Mouse (Mus musculus): Measurements from ENCODE around the gene Iqsec1. TPM values are rescaled to one million over a fixed set of nuclear protein-coding genes. Genes with fewer than 3 reads are reported as not detected.

The Iqsec1 gene
- polyA plus RNA-seq, 1 experiment from 2014 or later: 15.0 TPM

DNA sequence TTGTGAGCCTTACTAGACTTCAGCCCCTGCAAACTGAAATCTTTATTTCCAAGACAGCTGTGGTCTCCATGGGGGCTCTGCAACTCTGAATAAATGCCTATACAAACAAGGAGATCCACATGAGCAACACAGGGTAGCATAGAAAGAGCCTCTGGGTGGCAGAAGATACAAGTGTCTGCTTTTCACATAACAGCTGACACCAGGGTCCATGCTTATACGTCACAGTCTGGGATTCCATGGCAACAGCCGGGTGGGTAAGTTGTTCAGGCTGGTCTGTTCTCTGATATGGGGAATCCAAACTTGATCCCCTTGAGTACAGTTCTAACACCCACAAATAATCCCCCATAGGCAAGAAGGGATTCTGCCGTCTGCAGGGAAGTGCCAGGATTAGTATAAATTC, 108.1 kb downstream of the Iqsec1 start:
- Histone ChIP-seq H3K27ac (no peak overlapping the region), H3K4me3 (replicated peaks) (no peak overlapping the region), H3K36me3 (replicated peaks) (no peaks in the 10 kb centered on the region), H3K9me3 (no peaks in the 10 kb centered on the region), H3K9ac (no peak overlapping the region), H3K4me1 (peaks cover 12% of the 10 kb centered on the region), H3K27me3 (no peaks in the 10 kb centered on the region), H3K4me2 (no peak overlapping the region)
- ATAC-seq (ENCODE audit: low FRiP score): 0 out of 2 replicates have a peak, but pooled peaks have one; percentile 14
- WGBS: 65% methylated on average over 3 of the region's 3 CpGs

DNA sequence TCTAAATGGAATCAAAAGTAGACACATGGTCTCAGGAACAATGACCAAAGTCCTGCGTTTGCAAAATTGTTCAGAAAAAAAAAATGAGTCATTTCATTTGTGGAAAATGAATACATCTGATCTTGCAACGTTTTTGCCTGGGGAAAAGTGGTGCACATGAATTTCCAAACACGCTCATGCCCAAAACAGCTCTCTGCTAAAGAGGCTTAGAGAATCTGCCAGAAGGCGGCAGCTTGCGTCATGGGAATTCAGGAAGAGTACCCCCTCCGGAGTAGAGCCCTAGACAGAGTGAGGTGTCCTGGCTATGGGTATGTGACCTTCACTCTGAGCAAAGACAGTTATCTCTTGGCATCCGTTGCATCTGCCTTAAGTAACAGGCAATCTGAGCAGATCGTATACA, 116.9 kb downstream of the Iqsec1 start:
- H3K36me3 ChIP-seq (replicated peaks): no peaks in the 10 kb centered on the region
- H3K9me3 ChIP-seq: no peaks in the 10 kb centered on the region
- H3K9ac ChIP-seq: no peak overlapping the region
- H3K4me1 ChIP-seq: peaks cover 6% of the 10 kb centered on the region; the same call in 1 of the 2 replicates
- H3K4me3 ChIP-seq (replicated peaks): no peak overlapping the region
- H3K27ac ChIP-seq: no peak overlapping the region
- ATAC-seq (ENCODE audit: low FRiP score): no peak
- 84% methylated on average over 8 of the region's 8 CpGs for WGBS
- no peaks in the 10 kb centered on the region for H3K27me3 ChIP-seq
- H3K4me2 ChIP-seq: no peak overlapping the region

DNA sequence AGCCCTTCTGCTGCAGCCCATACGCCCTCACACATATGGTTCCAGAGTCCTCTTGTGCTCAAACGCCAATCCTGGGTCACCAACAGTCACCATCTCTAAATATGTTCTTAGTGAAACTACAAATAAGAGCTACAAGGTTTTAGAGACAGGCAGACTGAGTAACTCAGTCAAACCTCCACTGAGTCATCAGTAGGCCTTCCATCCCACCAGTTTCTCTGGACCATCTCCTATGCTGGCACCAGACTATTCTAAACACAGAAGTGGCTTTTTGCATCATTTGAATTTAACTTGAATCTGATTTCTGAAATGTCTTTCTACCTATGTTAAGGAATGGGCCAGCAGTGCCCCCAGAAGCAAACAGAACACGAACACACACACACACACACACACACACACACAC, 120.5 kb downstream of the Iqsec1 start:
- no peaks in the 10 kb centered on the region for H3K27me3 ChIP-seq
- H3K4me2 ChIP-seq: no peak overlapping the region
- no peak overlapping the region for H3K9ac ChIP-seq
- no peak overlapping the region for H3K4me3 ChIP-seq (replicated peaks)
- peaks cover 6% of the 10 kb centered on the region; the same call in 1 of the 2 replicates for H3K4me1 ChIP-seq
- no peaks in the 10 kb centered on the region for H3K9me3 ChIP-seq
- no peaks in the 10 kb centered on the region for H3K36me3 ChIP-seq (replicated peaks)
- H3K27ac ChIP-seq: no peak overlapping the region
- 92% methylated on average over 3 of the region's 3 CpGs for WGBS
- ATAC-seq (ENCODE audit: low FRiP score): no peak

DNA sequence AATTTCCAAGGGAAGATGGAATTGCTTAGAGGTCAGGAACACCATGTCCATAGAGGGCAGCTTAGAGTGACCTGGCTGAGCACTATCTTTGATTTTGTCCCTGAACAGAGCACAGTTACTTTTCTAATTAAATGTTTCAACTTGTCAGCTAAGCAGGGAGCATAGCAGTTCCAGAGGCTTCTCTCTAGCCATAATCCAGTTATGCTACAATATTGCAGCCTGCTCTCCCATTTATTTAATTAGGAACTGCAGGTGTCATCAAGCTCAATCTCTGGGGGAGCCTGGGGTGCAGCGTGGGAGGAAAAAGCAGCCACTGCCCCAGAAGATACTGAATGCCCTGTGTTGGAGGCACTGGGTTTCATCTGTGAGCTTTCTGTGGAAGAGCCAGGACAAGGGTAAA, 127.1 kb downstream of the Iqsec1 start:
- Histone ChIP-seq H3K4me1 (no peaks in the 10 kb centered on the region), H3K27ac (no peak overlapping the region), H3K9me3 (no peaks in the 10 kb centered on the region), H3K27me3 (no peaks in the 10 kb centered on the region), H3K36me3 (replicated peaks) (no peaks in the 10 kb centered on the region), H3K4me3 (replicated peaks) (no peak overlapping the region), H3K4me2 (no peak overlapping the region), H3K9ac (no peak overlapping the region)
- ATAC-seq (ENCODE audit: low FRiP score): no peak
- WGBS: 77% methylated on average over 1 of the region's 1 CpGs

DNA sequence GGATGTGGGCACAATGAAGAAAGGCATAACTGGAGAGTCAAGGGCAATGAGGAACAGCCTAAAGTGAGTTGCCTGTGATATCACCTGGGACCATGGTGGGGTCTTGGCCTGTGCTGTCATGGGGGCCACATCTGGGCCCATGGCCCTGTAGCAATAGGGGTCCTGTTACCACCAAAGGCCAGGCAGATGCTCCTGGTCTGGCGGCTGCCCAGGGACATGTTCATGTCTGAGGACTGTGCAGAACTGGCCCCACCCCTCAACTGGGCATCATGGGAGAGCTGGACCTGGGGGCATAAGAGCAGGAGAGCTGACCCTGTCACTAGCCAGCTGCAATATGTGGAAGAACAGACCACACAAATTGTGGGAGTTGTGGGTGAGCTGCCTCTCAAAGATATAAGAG, 130.6 kb downstream of the Iqsec1 start:
- H3K27me3 ChIP-seq: no peaks in the 10 kb centered on the region
- H3K4me2 ChIP-seq: no peak overlapping the region
- WGBS: 87% methylated on average over 1 of the region's 1 CpGs
- no peak overlapping the region for H3K27ac ChIP-seq
- no peaks in the 10 kb centered on the region for H3K36me3 ChIP-seq (replicated peaks)
- H3K4me3 ChIP-seq (replicated peaks): no peak overlapping the region
- no peak for ATAC-seq (ENCODE audit: low FRiP score)
- H3K9ac ChIP-seq: no peak overlapping the region
- H3K9me3 ChIP-seq: no peaks in the 10 kb centered on the region
- H3K4me1 ChIP-seq: no peaks in the 10 kb centered on the region

DNA sequence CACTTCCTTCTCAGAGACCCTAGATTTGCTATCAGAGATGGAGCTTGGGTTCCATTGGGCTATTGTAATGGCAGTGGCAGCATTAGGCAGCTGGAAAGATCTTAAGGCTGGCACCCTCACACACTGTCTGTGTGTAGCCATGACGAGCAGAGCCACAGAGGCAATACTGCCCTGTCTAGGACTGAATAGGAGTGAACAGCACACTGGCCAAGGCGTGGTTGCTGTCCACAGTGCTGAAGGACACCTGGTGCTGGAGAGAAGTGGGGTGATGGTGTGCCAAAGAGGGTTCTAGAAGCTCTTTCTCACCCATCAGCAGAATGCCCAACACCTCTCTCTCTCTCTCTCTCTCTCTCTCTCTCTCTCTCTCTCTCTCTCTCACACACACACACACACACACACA, 136.1 kb downstream of the Iqsec1 start:
- peaks cover 5% of the 10 kb centered on the region; the same call in 1 of the 2 replicates for H3K4me1 ChIP-seq
- H3K4me2 ChIP-seq: no peak overlapping the region
- no peak for ATAC-seq (ENCODE audit: low FRiP score)
- WGBS: 26% methylated on average over 2 of the region's 2 CpGs
- H3K27ac ChIP-seq: no peak overlapping the region
- no peak overlapping the region for H3K9ac ChIP-seq
- no peaks in the 10 kb centered on the region for H3K36me3 ChIP-seq (replicated peaks)
- no peaks in the 10 kb centered on the region for H3K9me3 ChIP-seq
- no peak overlapping the region for H3K4me3 ChIP-seq (replicated peaks)
- no peaks in the 10 kb centered on the region for H3K27me3 ChIP-seq

DNA sequence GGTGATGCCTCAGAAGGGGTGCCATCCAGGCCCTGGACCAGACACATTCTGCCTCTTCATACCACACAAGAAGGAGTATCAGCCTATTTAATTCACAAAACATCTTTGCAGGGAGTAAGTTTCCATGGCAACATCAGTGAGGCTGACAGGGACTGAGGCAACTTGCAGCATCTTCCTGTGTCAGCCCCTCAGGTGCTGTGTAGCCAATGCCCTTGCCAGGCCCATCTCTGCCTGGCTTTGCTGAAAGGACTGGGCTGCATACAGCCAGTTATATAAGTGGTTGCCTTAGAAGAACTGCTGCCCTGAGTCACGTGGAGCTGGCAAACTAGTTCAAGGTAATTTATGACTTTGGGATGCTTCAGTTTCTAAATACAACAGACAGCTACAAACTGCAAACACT, 140.4 kb downstream of the Iqsec1 start:
- ATAC-seq (ENCODE audit: low FRiP score): no peak
- H3K36me3 ChIP-seq (replicated peaks): no peaks in the 10 kb centered on the region
- H3K9me3 ChIP-seq: no peaks in the 10 kb centered on the region
- H3K4me1 ChIP-seq: peaks cover 5% of the 10 kb centered on the region; the same call in 1 of the 2 replicates
- WGBS: 71% methylated on average over 1 of the region's 1 CpGs
- H3K27ac ChIP-seq: no peak overlapping the region
- H3K9ac ChIP-seq: no peak overlapping the region
- no peak overlapping the region for H3K4me3 ChIP-seq (replicated peaks)
- H3K27me3 ChIP-seq: no peaks in the 10 kb centered on the region
- no peak overlapping the region for H3K4me2 ChIP-seq

DNA sequence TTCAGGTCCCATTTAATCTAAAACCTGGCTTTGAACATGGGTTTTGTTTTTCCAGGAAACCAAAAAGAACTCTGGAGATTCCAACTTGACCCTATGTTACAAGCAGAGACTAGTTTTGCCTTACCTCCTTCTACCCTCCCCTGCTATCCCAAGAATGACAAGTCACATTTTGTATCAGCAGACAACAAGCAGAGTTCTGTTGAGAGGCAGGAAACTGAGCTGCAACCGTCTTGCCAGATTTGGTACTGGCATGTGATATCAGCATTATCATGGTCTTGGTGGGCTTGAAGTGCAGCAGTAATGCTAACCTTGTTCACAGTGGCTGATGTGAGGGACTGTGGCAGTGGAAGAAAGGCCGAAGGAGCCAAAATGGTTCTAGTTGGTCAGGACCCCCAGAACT, 141.0 kb downstream of the Iqsec1 start:
- no peak for ATAC-seq (ENCODE audit: low FRiP score)
- WGBS: 91% methylated on average over 2 of the region's 2 CpGs
- Histone ChIP-seq H3K27ac (no peak overlapping the region), H3K9me3 (no peaks in the 10 kb centered on the region), H3K4me2 (no peak overlapping the region), H3K9ac (no peak overlapping the region), H3K4me1 (peaks cover 5% of the 10 kb centered on the region; the same call in 1 of the 2 replicates), H3K4me3 (replicated peaks) (no peak overlapping the region), H3K27me3 (no peaks in the 10 kb centered on the region), H3K36me3 (replicated peaks) (no peaks in the 10 kb centered on the region)

DNA sequence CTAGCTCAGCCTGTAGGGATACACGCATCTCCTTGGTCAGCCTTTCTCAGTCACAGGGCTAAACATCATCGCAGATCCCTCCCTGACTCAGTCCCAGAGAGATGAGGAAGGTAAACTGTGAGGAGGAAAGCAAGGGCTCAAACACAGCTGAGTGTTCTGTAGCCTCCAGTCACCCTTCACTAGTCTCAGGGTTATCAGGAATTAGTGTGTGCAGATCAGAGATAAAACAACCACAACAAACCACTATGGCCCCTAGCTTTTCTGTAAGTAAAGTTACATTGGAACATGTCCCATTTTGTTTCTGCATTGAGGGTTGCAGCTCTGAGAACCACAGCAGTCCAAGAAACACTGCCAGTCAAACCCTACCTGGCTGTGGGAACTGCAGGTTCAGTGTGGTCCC, 148.5 kb downstream of the Iqsec1 start:
- Histone ChIP-seq H3K27me3 (no peaks in the 10 kb centered on the region), H3K9ac (no peak overlapping the region), H3K9me3 (no peaks in the 10 kb centered on the region), H3K36me3 (replicated peaks) (no peaks in the 10 kb centered on the region), H3K27ac (no peak overlapping the region), H3K4me1 (0 out of 2 replicates have a peak, but pooled peaks cover 3% of the 10 kb centered on the region), H3K4me2 (no peak overlapping the region), H3K4me3 (replicated peaks) (no peak overlapping the region)
- ATAC-seq (ENCODE audit: low FRiP score): no peak
- 99% methylated on average over 2 of the region's 2 CpGs for WGBS

DNA sequence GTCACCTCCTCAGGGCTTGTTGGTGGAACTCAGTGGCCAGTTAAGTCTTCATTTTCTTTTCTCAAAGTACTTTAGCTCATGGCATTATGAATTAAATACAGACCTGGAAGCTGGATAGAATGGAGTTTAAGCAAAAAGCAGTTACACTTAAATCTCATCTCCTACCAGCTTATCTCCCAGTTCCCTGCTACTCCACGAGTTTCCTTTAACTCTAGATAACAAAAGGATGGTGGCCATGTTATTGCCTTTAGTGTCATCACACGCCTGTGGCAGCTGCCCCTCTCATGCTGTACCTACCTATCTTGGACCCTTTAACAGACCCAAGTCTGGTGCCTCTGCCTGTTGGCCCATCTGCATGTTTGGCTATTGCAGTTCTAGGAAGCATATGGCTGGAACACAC, 151.7 kb downstream of the Iqsec1 start:
- Histone ChIP-seq H3K4me1 (0 out of 2 replicates have a peak, but pooled peaks cover 3% of the 10 kb centered on the region), H3K27me3 (no peaks in the 10 kb centered on the region), H3K36me3 (replicated peaks) (no peaks in the 10 kb centered on the region), H3K9ac (no peak overlapping the region), H3K4me2 (no peak overlapping the region), H3K27ac (no peak overlapping the region), H3K9me3 (no peaks in the 10 kb centered on the region), H3K4me3 (replicated peaks) (no peak overlapping the region)
- ATAC-seq (ENCODE audit: low FRiP score): no peak
- WGBS: 71% methylated on average over 2 of the region's 2 CpGs

DNA sequence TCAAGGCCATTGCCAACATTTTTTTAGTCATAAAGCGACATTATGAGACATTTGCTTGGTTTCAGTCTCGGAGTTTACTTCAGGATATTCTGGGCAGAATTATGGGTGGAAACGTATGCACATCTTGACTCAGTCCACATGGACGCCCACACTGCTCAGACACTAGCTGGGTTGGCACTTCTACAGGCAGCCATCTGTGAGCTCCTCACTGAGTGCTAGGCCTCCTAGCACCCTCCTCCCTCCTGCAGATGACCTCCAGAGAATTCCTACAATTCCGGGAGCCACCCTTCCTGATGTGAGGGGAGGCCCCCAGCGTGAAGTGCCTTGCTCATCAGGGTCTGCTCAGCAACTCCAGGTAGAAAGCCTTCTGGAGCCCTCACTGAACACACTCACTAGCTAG, 158.9 kb downstream of the Iqsec1 start:
- Histone ChIP-seq H3K27me3 (no peaks in the 10 kb centered on the region), H3K4me2 (no peak overlapping the region), H3K36me3 (replicated peaks) (no peaks in the 10 kb centered on the region), H3K27ac (no peak overlapping the region), H3K9me3 (no peaks in the 10 kb centered on the region), H3K9ac (no peak overlapping the region), H3K4me3 (replicated peaks) (no peak overlapping the region), H3K4me1 (no peaks in the 10 kb centered on the region)
- ATAC-seq (ENCODE audit: low FRiP score): no peak
- WGBS: 84% methylated on average over 6 of the region's 6 CpGs

DNA sequence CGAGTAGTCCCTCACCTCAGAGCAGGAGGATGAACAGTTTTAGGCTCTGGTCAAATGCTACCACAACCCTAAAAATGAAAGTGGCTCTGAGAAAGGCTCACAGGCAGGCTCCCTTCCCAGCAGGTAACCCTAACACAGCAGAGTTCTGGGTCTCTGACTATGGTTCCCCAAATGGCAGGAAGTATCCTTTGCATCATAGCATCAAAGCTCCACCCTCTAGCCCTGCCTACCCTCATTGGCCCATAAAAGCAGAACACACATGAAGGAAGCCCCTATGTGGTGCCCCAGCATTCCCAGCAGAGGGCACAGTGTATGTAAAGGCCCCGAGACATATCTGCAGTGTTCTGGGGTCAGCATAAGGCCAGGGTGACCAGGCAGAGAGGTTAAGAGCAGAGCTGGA, 163.4 kb downstream of the Iqsec1 start:
- Histone ChIP-seq H3K27me3 (no peaks in the 10 kb centered on the region), H3K36me3 (replicated peaks) (no peaks in the 10 kb centered on the region), H3K4me1 (peaks cover 5% of the 10 kb centered on the region; the same call in 1 of the 2 replicates), H3K9me3 (no peaks in the 10 kb centered on the region), H3K4me3 (replicated peaks) (no peak overlapping the region), H3K9ac (no peak overlapping the region), H3K4me2 (no peak overlapping the region), H3K27ac (no peak overlapping the region)
- 75% methylated on average over 2 of the region's 2 CpGs for WGBS
- no peak for ATAC-seq (ENCODE audit: low FRiP score)

DNA sequence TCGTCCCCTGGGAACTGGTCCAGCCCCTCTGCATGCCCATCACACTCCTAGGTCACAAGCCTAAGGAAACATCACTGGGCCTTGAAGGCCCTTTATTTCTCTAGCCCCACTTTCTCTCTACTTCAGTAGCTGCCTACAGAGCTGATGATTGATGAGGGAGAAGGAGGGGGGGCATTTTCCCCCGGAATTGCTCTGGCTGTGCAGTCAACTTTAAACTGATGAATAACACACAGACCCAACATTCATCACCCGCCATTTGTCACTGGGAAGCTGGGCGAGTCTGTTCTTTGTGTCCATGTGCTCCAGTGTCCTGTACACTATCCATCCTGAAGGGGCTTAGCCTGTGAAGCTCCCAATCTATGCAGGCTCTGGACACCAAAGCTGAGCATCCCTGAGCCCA, 165.2 kb downstream of the Iqsec1 start:
- Histone ChIP-seq H3K27ac (no peak overlapping the region), H3K9ac (no peak overlapping the region), H3K27me3 (no peaks in the 10 kb centered on the region), H3K4me3 (replicated peaks) (no peak overlapping the region), H3K36me3 (replicated peaks) (no peaks in the 10 kb centered on the region), H3K4me1 (peaks cover 5% of the 10 kb centered on the region; the same call in 1 of the 2 replicates), H3K4me2 (no peak overlapping the region), H3K9me3 (no peaks in the 10 kb centered on the region)
- no peak for ATAC-seq (ENCODE audit: low FRiP score)
- 61% methylated on average over 4 of the region's 4 CpGs for WGBS

Measured in forebrain, embryonic 12.5 days (tissue).